21 mouse cellular contexts compared by ENCODE assay signal in the genomic region with DNA sequence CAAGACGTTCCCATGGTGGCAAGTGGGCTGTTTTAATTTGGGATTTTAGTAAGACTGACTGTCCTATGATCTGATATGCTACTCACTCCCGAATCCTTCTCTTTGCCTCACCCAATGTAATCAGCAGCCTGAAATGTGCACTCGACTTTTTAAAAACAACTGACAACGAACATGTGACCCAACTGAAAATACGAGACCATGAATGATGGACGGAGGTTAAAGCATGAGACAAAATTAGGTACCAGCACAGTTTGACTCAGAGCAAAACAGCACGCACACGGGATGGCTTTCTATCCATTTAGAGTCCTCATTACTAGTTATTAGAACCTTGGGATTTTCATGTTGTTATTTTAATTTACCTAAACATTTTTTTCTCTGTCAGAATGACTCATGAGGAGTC.
DNase-seq lines count a peak whose midpoint lies in the region; ATAC-seq and TF ChIP-seq lines count a peak whose summit lies in the region.
"Had no signal": no experiment of that assay in that cellular context is flagged by ENCODE, and none has a peak within 500 bp of the region (broad histone marks: within the 10 kb centered on the region; RNA-seq: fewer than 3 reads in every experiment).

No protein-coding gene starts in this region.

- peak overlapping the region; percentile 71; the same call in 1 of the 2 replicates for H3K4me2 ChIP-seq in heart, embryonic 14.5 days (ENCODE audit: low read length)
- no peak overlapping the region for H3K4me2 ChIP-seq in heart, embryonic 15.5 days
- H3K4me2 ChIP-seq: embryonic facial prominence, embryonic 12.5 days; forebrain, embryonic 13.5 days; hindbrain, embryonic 14.5 days; kidney, embryonic 15.5 days; neural tube, embryonic 12.5 days; stomach, embryonic 15.5 days had no signal

- H3K27me3 ChIP-seq in heart, embryonic 14.5 days (ENCODE audit: control insufficient read depth, insufficient read depth, low read length) = no peaks in the 10 kb centered on the region
- no peaks in the 10 kb centered on the region for H3K27me3 ChIP-seq in heart, embryonic 15.5 days
- H3K27me3 ChIP-seq: forebrain, embryonic 13.5 days; stomach, embryonic 15.5 days had no signal

- no peak for ATAC-seq in heart, embryonic 14.5 days (ENCODE audit: insufficient number of reproducible peaks, insufficient read depth, low FRiP score, low read depth)
- ATAC-seq in heart, embryonic 15.5 days (replicated peaks; ENCODE audit: insufficient number of reproducible peaks, insufficient read depth, low FRiP score, low read depth) = no peak
- ATAC-seq: forebrain, embryonic 13.5 days had no signal

- no peaks in the 10 kb centered on the region for H3K9me3 ChIP-seq in heart, embryonic 14.5 days (ENCODE audit: control insufficient read depth, low read length)
- H3K9me3 ChIP-seq in heart, embryonic 15.5 days (replicated peaks) = no peaks in the 10 kb centered on the region
- H3K9me3 ChIP-seq: embryonic facial prominence, embryonic 12.5 days; forebrain, embryonic 13.5 days; kidney, embryonic 15.5 days; lung, embryonic 15.5 days; neural tube, embryonic 12.5 days; stomach, embryonic 15.5 days had no signal

- no peak for TF ChIP-seq CTCF in gastrocnemius, adult 2 months (IDR thresholded peaks at IDR 0.05)

- WGBS in heart, embryonic 14.5 days = 32% methylated on average over 8 of the region's 8 CpGs
- WGBS in heart, embryonic 15.5 days = 41% methylated on average over 8 of the region's 8 CpGs

- intact Hi-C loops in gastrocnemius, adult 2 months (cut with DNase I) = no loop called here
- intact Hi-C loops in heart, postnatal 25 days (cut with DNase I) = no loop called here

- peaks cover 33 to 67% of the 10 kb centered on the region in 2 experiments for H3K4me1 ChIP-seq in heart, embryonic 14.5 days (ENCODE audit: control insufficient read depth in 2 of 2, insufficient read depth in 2 of 2, low read length in 2 of 2)
- H3K4me1 ChIP-seq in heart, embryonic 15.5 days (replicated peaks) = peaks cover 52% of the 10 kb centered on the region

- H3K9ac ChIP-seq in heart, embryonic 14.5 days (ENCODE audit: low read length) = no peak overlapping the region
- no peak overlapping the region for H3K9ac ChIP-seq in heart, embryonic 15.5 days
- H3K9ac ChIP-seq: embryonic facial prominence, embryonic 12.5 days; forebrain, embryonic 13.5 days; hindbrain, embryonic 14.5 days; kidney, embryonic 15.5 days; liver, embryonic 14.5 days; lung, embryonic 15.5 days; neural tube, embryonic 12.5 days; stomach, embryonic 15.5 days had no signal

- H3K36me3 ChIP-seq in heart, embryonic 14.5 days (ENCODE audit: control insufficient read depth, insufficient read depth, low read length) = no peaks in the 10 kb centered on the region
- H3K36me3 ChIP-seq in heart, embryonic 15.5 days = no peaks in the 10 kb centered on the region
- H3K36me3 ChIP-seq: embryonic facial prominence, embryonic 12.5 days; kidney, embryonic 15.5 days; lung, embryonic 15.5 days; neural tube, embryonic 12.5 days; stomach, embryonic 15.5 days had no signal

- DNase-seq in gastrocnemius, adult 2 months = no peak
- DNase-seq in gastrocnemius, postnatal 10 days = no peak
- DNase-seq in heart, postnatal 25 days (ENCODE audit: low spot score) = no peak
- peak; percentile 13 for DNase-seq in A20 (ENCODE audit: low read depth, low spot score)
- no peak for DNase-seq in adrenal gland, adult 8-10 months
- DNase-seq: B cell, adult 2 months; cerebellum, adult 8-10 months; lung, postnatal 4 days; right cerebral cortex, postnatal 25 days; thymus, adult 18-20 months had no signal

- peak overlapping the region; percentile 83 for H3K27ac ChIP-seq in gastrocnemius, adult 2 months
- peak overlapping the region; percentile 62 to 74 for H3K27ac ChIP-seq in heart, embryonic 14.5 days (replicated peaks in 1 of 2; ENCODE audit: control insufficient read depth in 1 of 2, insufficient read depth in 1 of 2, low read depth in 2 of 2, low read length in 2 of 2)
- peak overlapping the region; percentile 50 for H3K27ac ChIP-seq in heart, embryonic 15.5 days
- H3K27ac ChIP-seq: embryonic facial prominence, embryonic 12.5 days; forebrain, embryonic 13.5 days; hindbrain, embryonic 14.5 days; kidney, embryonic 15.5 days; liver, embryonic 14.5 days; lung, embryonic 15.5 days; neural tube, embryonic 12.5 days; stomach, embryonic 15.5 days had no signal

- H3K4me3 ChIP-seq in gastrocnemius, adult 2 months = peak overlapping the region; percentile 19; the same call in 1 of the 2 replicates
- H3K4me3 ChIP-seq in heart, embryonic 14.5 days (ENCODE audit: control insufficient read depth in 1 of 2, insufficient read depth in 1 of 2, low read depth in 1 of 2, low read length in 2 of 2) = no peak overlapping the region
- H3K4me3 ChIP-seq in heart, embryonic 15.5 days = no peak overlapping the region
- H3K4me3 ChIP-seq: embryonic facial prominence, embryonic 12.5 days; erythroblast, embryonic 14.5 days; forebrain, embryonic 13.5 days; kidney, embryonic 15.5 days; lung, embryonic 15.5 days; neural tube, embryonic 12.5 days; stomach, embryonic 15.5 days had no signal
